Mouse (Mus musculus) hindbrain, embryonic 14.5 days (tissue): Measurements from ENCODE around the gene Kbtbd7. TPM values are rescaled to one million over a fixed set of nuclear protein-coding genes. Genes with fewer than 3 reads are reported as not detected.
"Not testable (repeated sequence)": the region's sequence is repeated elsewhere in the genome, so short reads cannot be mapped to it uniquely, and the experiment has no call there.

Experiments
- ATAC-seq: fragments of 200-750 bp; cut with Nextera tagmentation; 2 replicates; pipeline ENCODE4 v1.8.0; 2017; ENCODE audit warnings: moderate number of reproducible peaks, mild to moderate bottlenecking, moderate TSS enrichment, moderate library complexity; ENCODE audit not compliant: low FRiP score
- DNase-seq: peaks from one replicate; pipeline ENCODE4 v3.0.0-alpha.2; 2015; ENCODE audit warnings: low spot score
- H3K27ac ChIP-seq: fragments of 300-500 bp; sonication (generic); 2 replicates; pipeline ENCODE4 v1.5.1; 2014; ENCODE audit warnings: mild to moderate bottlenecking, moderate library complexity
- H3K27me3 ChIP-seq: fragments of 300-500 bp; sonication (generic); 2 replicates; pipeline ENCODE4 v1.6.1; 2014; ENCODE audit warnings: mild to moderate bottlenecking, low read length, mixed read lengths; ENCODE audit not compliant: control insufficient read depth, insufficient read depth
- H3K36me3 ChIP-seq: fragments of 300-500 bp; sonication (generic); replicated peaks from 2 replicates; pipeline ENCODE4 v1.6.1; 2014; ENCODE audit not compliant: control insufficient read depth, insufficient read depth
- H3K4me1 ChIP-seq: fragments of 300-500 bp; sonication (generic); replicated peaks from 2 replicates; pipeline ENCODE4 v1.6.1; 2014; ENCODE audit warnings: antibody characterized with exemption, low read length, mixed read lengths; ENCODE audit not compliant: control insufficient read depth, insufficient read depth
- H3K4me2 ChIP-seq: fragments of 300-500 bp; sonication (generic); replicated peaks from 2 replicates; pipeline ENCODE4 v1.6.1; 2014; ENCODE audit warnings: mild to moderate bottlenecking, moderate library complexity
- H3K4me3 ChIP-seq: fragments of 300-500 bp; sonication (generic); replicated peaks from 2 replicates; pipeline ENCODE4 v1.5.1; 2014; ENCODE audit warnings: mild to moderate bottlenecking, low read length
- H3K9ac ChIP-seq: fragments of 300-500 bp; sonication (generic); 2 replicates; pipeline ENCODE4 v1.6.1; 2014
- H3K9me3 ChIP-seq: fragments of 300-500 bp; sonication (generic); 2 replicates; pipeline ENCODE4 v1.6.1; 2016; ENCODE audit warnings: low read length; ENCODE audit not compliant: control insufficient read depth
- WGBS: fragments of 180-500 bp; shearing (Covaris S2); extraction: QIAGEN DNeasy Blood & Tissue Kit; methylation state at CpG from one replicate; pipeline ENCODE4 v1.1.7; 2014; 5-methylcytosine and 5-hydroxymethylcytosine counted together
- polyA plus RNA-seq: library from polyadenylated mRNA; unstranded; fragments of >200 nt; fragmentation: Nextera tagmentation; extraction: Ambion mirVana; gene quantifications from 2 replicates; pipeline ENCODE4 v1.2.1, GENCODE M21; 2014

The Kbtbd7 gene
- polyA plus RNA-seq, 1 experiment from 2014 or later: 24.5 TPM

DNA sequence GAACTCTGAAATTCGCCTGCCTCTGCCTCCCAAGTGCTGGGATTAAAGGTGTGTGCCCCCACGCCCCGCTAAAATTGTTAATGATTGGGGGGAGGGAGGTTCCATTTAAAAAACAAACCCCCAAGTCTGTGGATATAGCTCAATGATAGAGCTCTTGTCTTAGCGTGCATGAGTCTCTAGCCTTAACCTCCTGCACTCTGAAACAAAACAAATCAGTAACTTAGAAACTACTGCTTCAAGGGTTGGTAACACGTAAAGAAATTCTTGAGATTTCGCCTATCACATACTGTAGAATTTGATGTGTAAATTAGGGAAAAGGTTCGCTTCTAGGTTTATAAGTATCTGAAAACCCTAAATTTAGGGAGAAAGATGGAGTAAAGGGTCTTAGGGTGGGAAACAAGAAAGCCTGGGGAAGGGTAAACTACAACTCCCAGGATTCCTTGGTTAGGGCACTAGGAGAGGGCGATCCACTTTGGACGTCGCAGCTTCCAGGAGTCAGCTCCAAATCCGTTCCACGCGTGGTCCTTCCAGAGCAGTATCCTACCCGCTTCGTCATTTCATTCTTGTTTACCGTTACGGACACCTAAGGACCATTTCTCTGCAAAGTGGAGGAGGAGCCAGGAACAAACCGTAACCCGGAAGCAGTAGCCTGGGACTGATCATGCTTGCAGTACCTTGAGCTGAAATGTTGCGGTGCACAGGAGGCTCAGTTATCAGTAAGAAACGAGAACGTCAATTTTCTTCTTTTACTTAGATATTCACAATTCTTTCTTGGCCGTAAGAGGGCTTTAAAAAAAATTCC is 28.8 kb upstream of the Kbtbd7 start, which contains the start of gene Mtrf1:
Gene Mtrf1, plus strand, starts transcription at position 452 of the 802 bp plus-strand sequence.
- no peaks in the 10 kb centered on the region for H3K9me3 ChIP-seq
- DNase-seq (peak; percentile 78), ATAC-seq (peak; percentile 95)
- peaks cover 6% of the 10 kb centered on the region for H3K4me1 ChIP-seq
- peak within 1 kb of the TSS; percentile 93 for H3K27ac ChIP-seq
- no peaks in the 10 kb centered on the region for H3K27me3 ChIP-seq
- H3K4me3 ChIP-seq: peak within 1 kb of the TSS; percentile 48
- 18% methylated on average over 23 of the region's 23 CpGs for WGBS
- H3K4me2 ChIP-seq: peak within 1 kb of the TSS; percentile 69
- H3K9ac ChIP-seq: peak within 1 kb of the TSS; percentile 59
- H3K36me3 ChIP-seq: peaks cover 17% of the 10 kb centered on the region

DNA sequence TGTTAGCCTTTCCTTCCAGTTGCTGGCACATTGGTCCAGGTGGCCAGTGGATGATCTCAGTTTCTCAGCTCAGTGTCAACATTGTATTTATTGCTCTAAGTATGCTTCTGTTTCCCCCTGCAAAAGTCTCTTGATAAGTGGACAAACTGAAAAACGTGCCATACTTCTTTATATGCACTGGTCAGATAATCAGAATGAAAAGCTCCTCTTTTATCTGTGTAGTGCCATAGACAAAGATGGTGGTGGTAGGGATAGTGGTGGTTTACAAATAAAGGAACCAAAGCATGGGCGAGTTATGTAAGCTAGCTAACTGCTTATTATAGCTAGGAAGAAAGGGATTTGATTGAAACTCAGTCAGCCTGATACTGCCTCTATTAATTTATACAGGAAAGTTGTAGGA is 18.7 kb upstream of the Kbtbd7 start:
- peaks cover 27% of the 10 kb centered on the region for H3K36me3 ChIP-seq
- WGBS: 85% methylated on average over 2 of the region's 2 CpGs
- ATAC-seq (no peak), DNase-seq (no peak)
- H3K4me1 ChIP-seq: no peaks in the 10 kb centered on the region
- no peaks in the 10 kb centered on the region for H3K27me3 ChIP-seq
- H3K9ac ChIP-seq: no peak overlapping the region
- H3K4me3 ChIP-seq: no peak overlapping the region
- H3K4me2 ChIP-seq: no peak overlapping the region
- H3K27ac ChIP-seq: no peak overlapping the region
- H3K9me3 ChIP-seq: no peaks in the 10 kb centered on the region

- Histone ChIP-seq H3K27ac (no peak overlapping the region), H3K36me3 (peaks cover 30% of the 10 kb centered on the region), H3K4me2 (no peak overlapping the region), H3K4me3 (no peak overlapping the region), H3K9ac (no peak overlapping the region), H3K4me1 (no peaks in the 10 kb centered on the region), H3K27me3 (no peaks in the 10 kb centered on the region), H3K9me3 (no peaks in the 10 kb centered on the region)
- no peak for DNase-seq
- no peak for ATAC-seq
- 95% methylated on average over 6 of the region's 6 CpGs for WGBS
These were observed 17.0 kb upstream of the Kbtbd7 start for GRCm38 (mm10) chr14:79409278-79409830.

- ATAC-seq (no peak), DNase-seq (no peak)
- H3K27me3 ChIP-seq: no peaks in the 10 kb centered on the region
- H3K4me2 ChIP-seq: no peak overlapping the region
- H3K36me3 ChIP-seq: peaks cover 30% of the 10 kb centered on the region
- H3K4me1 ChIP-seq: no peaks in the 10 kb centered on the region
- no peaks in the 10 kb centered on the region for H3K9me3 ChIP-seq
- H3K27ac ChIP-seq: no peak overlapping the region
- WGBS: 71% methylated on average over 2 of the region's 2 CpGs
- no peak overlapping the region for H3K9ac ChIP-seq
- no peak overlapping the region for H3K4me3 ChIP-seq
These were observed 15.6 kb upstream of the Kbtbd7 start for GRCm38 (mm10) chr14:79410662-79411061.

GRCm38 (mm10) chr14:79413121-79413520 is 13.2 kb upstream of the Kbtbd7 start:
- Histone ChIP-seq H3K9ac (no peak overlapping the region), H3K27ac (no peak overlapping the region), H3K27me3 (no peaks in the 10 kb centered on the region), H3K4me1 (no peaks in the 10 kb centered on the region), H3K4me2 (no peak overlapping the region), H3K4me3 (no peak overlapping the region), H3K36me3 (peaks cover 28% of the 10 kb centered on the region), H3K9me3 (no peaks in the 10 kb centered on the region)
- DNase-seq (no peak), ATAC-seq (no peak)
- 86% methylated on average over 6 of the region's 6 CpGs for WGBS

GRCm38 (mm10) chr14:79420083-79420685 is 6.1 kb upstream of the Kbtbd7 start:
- H3K4me3 ChIP-seq: no peak overlapping the region
- no peaks in the 10 kb centered on the region for H3K27me3 ChIP-seq
- ATAC-seq (no peak), DNase-seq (no peak)
- no peaks in the 10 kb centered on the region; the same call in 1 of the 2 replicates for H3K4me1 ChIP-seq
- H3K36me3 ChIP-seq: peaks cover 15% of the 10 kb centered on the region; the same call in 1 of the 2 replicates
- no peak overlapping the region for H3K9ac ChIP-seq
- 27% methylated on average over 20 of the region's 20 CpGs for WGBS
- no peaks in the 10 kb centered on the region for H3K9me3 ChIP-seq
- H3K27ac ChIP-seq: no peak overlapping the region
- H3K4me2 ChIP-seq: peak overlapping the region; percentile 21; the same call in 1 of the 2 replicates

- not testable (repeated sequence) for H3K36me3 ChIP-seq, H3K4me1 ChIP-seq, H3K27me3 ChIP-seq, DNase-seq
- peak overlapping the region; percentile 56 for H3K4me3 ChIP-seq
- H3K9ac ChIP-seq: peak overlapping the region; percentile 67
- no CpG with 5 or more reads among the region's 59 CpGs for WGBS
- peak overlapping the region; percentile 88; the same call in 1 of the 2 replicates for H3K27ac ChIP-seq
- peaks cover 12% of the 10 kb centered on the region for H3K9me3 ChIP-seq
- peak overlapping the region; percentile 54 for H3K4me2 ChIP-seq
- ATAC-seq: peak; percentile 61
These were observed 537 bp downstream of the Kbtbd7 start for GRCm38 (mm10) chr14:79426730-79427365.

DNA sequence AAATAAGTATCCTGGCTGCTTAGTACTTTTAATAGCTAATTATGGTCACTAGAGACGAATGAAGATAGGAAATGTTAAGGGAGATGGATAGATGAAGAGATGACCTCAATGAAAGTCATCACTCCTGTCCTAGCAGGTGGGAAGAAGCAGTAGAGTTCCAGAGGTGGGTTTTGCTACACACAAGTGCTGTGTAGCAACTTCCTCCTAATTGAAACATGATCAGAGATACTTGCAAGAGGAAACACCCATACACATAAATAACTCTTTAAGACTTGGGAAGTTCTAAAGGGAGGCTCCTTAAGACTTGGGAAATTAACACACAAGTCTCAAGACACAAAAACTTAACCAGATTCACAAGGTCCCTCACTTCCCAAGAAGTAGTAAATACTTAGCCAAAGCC is 7.8 kb downstream of the Kbtbd7 start:
- H3K27me3 ChIP-seq: no peaks in the 10 kb centered on the region
- no peaks in the 10 kb centered on the region for H3K4me1 ChIP-seq
- H3K36me3 ChIP-seq: no peaks in the 10 kb centered on the region
- no peak overlapping the region for H3K27ac ChIP-seq
- H3K4me2 ChIP-seq: no peak overlapping the region
- ATAC-seq (no peak), DNase-seq (no peak)
- no peaks in the 10 kb centered on the region for H3K9me3 ChIP-seq
- H3K4me3 ChIP-seq: no peak overlapping the region
- no peak overlapping the region for H3K9ac ChIP-seq
- WGBS: 86% methylated on average over 1 of the region's 1 CpGs

- peaks cover 16% of the 10 kb centered on the region; the same call in 1 of the 2 replicates for H3K4me1 ChIP-seq
- H3K9ac ChIP-seq: no peak overlapping the region
- DNase-seq (no peak), ATAC-seq (no peak)
- no peaks in the 10 kb centered on the region for H3K9me3 ChIP-seq
- 94% methylated on average over 2 of the region's 2 CpGs for WGBS
- no peak overlapping the region for H3K4me3 ChIP-seq
- H3K4me2 ChIP-seq: no peak overlapping the region
- no peaks in the 10 kb centered on the region for H3K36me3 ChIP-seq
- H3K27me3 ChIP-seq: no peaks in the 10 kb centered on the region
- H3K27ac ChIP-seq: no peak overlapping the region
These were observed 14.3 kb downstream of the Kbtbd7 start for GRCm38 (mm10) chr14:79440655-79441054.
